Mouse (Mus musculus): ENCODE data around the gene Vtn.
"Not testable (repeated sequence)": the region's sequence is repeated elsewhere in the genome, so short reads cannot be mapped to it uniquely, and the experiment has no call there.

Gene Vtn

DNA sequence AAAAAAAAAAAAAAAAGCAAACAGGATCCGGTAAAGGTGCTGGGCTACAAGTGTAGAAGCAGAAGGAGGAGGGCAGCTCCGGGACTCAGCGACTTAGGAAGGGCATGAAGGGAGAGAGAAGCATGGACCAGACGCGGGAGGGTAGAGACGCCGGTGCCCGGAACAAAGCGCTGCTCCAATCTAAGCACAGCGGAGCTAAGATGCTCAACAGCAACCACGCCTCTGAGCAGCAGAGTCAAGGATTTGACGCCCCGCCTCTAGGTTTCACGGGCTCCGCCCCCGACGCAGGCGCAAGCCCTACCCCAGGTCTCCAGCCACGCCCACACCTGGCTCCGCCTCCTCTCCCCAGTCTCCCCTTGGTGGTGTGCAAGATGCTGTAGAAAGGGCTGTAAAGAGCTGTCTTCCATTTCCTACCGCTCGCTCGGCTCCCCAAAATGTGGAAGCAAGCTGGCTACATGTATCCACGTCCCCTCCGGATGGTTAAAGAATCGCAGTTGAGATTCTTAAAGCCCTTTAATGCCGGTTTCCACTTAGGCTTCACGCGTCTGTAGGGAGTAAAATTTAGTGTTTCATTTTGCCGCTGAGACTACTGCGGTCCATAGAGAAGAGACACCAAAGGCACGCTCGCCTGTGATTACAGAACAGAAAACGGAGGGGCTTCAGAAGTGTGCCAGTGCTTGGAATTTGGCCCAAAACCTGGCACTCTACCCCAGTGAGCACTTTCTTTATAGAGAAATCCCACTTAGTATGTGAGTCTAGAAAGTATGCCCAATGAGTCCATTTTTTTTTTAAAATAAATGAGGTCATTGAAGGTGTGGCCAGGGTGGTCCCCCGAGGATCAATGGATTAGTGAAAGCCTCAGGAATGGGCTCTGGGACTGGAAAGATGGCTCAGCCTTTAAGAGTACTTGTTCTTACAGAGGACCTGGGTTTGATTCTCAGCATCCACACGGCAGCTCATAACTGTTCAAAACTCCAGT is 1.1 kb upstream of the Vtn start, which contains the start of gene Sarm1:
Gene Sarm1 (minus strand): TSS at position 211 of the 979 bp plus-strand sequence.
- DNase-seq (ENCODE audit: low spot score in 2 of 2), result peak; percentile 97

DNA sequence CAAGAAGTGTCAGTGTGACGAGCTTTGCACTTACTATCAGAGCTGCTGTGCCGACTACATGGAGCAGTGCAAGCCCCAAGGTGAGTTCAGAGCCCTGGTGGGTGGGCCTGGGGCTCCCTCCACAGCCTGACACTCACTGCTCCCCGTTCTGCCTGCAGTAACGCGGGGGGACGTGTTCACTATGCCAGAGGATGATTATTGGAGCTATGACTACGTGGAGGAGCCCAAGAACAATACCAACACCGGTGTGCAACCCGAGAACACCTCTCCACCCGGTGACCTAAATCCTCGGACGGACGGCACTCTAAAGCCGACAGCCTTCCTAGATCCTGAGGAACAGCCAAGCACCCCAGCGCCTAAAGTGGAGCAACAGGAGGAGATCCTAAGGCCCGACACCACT is 652 bp downstream of the Vtn start:
- no peak for DNase-seq (ENCODE audit: low spot score in 2 of 2)

DNA sequence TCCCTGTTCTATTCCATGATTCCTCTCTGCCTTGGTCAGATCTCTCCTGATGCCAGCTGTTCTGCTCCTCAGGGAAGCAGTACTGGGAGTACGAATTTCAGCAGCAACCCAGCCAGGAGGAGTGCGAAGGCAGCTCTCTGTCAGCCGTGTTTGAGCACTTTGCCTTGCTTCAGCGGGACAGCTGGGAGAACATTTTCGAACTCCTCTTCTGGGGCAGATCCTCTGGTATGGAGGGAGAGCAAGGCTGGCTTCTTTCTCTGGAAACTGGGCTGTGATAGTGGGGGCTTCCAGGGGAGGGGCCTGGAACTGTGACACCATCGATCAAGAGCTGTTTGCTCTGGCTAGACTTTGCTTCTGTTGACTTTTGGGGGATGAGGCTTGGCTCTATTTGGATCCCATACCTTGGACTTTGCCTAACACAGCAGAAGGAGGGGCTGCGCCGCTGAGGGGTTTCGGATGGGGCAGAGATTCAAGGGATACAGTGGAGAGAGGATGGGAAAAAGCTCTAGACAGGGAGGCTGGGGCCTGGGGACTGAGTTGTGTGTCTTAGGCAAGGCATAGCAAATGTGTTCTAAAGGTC is 1.8 kb downstream of the Vtn start:
- DNase-seq (ENCODE audit: low spot score in 2 of 2), result no peak

DNA sequence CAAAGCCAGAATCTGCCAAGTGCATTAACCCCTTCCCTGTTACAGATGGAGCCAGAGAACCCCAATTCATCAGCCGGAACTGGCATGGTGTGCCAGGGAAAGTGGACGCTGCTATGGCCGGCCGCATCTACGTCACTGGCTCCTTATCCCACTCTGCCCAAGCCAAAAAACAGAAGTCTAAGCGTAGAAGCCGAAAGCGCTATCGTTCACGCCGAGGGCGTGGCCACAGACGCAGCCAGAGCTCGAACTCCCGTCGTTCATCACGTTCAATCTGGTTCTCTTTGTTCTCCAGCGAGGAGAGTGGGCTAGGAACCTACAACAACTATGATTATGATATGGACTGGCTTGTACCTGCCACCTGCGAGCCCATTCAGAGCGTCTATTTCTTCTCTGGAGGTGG is 2.6 kb downstream of the Vtn start:
- no peak for DNase-seq (ENCODE audit: low spot score in 2 of 2)

DNA sequence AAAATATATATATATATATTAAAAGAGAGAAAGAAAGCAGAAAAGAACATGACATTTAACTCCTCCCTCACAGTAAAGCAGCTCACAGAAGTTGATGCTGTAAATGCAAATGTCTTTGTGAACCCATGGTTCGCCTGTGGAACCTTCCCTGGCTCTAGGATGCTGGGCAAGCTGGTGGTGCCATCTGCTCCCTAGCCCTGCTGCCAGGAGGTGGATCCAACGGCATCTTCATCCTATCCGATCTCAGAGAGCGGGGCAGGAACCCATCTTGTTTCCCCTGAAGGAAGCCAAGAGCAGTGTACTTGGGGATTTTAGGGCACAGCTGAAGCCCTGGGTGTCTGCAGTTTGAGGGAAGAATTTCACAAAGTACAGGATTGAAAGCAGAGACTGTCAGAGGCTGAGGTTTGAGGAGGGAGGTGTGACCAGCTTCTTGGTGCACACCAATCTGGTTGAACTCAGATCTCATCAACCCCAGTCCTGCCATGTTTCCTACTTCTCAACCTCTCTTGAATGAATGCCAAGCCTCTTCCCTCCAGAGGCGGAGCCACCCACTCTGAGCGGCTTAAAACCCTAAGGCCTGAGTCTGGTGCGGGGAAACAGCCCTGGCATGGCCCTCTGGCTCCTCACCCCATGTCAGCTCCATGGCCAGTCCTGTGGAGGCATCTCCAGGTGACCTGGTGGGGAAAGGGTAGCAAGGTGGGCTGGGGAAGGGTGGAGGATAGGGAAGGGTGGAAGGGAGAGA is 4.2 kb downstream of the Vtn start, which contains the start of gene Sebox:
Gene Sebox (plus strand): TSS at position 539 of the 742 bp plus-strand sequence.
- no peak for DNase-seq (ENCODE audit: low spot score in 2 of 2)

DNA sequence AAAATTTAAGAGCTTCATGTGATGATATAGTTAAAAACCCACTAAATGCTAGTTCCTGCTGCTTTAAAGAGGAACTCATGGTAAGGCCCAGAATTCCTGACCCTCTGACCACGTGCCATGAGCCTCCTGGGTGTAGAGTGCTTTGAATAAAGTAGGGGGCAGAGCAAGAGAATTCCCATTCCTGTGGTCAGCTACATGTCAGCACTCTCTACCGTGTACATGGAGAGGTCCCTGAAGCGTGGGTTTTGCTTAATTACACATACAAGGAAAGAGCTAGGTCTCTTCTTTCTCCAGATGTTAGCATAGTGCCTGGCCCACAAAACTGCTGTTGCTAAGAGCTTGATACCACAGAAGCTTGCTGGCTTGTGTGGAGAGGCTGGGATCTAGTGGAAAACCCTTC is 6.5 kb downstream of the Vtn start:
- no peak for DNase-seq (ENCODE audit: low spot score in 2 of 2)

DNA sequence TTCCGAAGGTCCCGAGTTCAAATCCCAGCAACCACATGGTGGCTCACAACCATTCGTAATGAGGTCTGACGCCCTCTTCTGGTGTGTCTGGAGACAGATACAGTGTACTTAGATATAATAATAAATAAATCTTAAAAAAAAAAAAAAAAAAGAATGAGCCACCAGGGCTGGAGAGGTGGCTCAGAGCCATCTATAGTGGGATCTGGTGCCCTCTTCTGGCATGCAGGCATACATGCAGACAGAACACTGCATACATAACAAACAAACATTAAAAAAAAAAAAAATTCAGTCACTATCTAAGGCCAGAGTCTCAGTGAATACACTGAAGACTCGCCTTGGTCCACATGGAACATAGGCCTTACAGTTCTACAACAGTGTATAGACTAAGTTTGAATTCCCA is 10.3 kb downstream of the Vtn start:
- DNase-seq (ENCODE audit: low spot score in 2 of 2), result no peak

DNA sequence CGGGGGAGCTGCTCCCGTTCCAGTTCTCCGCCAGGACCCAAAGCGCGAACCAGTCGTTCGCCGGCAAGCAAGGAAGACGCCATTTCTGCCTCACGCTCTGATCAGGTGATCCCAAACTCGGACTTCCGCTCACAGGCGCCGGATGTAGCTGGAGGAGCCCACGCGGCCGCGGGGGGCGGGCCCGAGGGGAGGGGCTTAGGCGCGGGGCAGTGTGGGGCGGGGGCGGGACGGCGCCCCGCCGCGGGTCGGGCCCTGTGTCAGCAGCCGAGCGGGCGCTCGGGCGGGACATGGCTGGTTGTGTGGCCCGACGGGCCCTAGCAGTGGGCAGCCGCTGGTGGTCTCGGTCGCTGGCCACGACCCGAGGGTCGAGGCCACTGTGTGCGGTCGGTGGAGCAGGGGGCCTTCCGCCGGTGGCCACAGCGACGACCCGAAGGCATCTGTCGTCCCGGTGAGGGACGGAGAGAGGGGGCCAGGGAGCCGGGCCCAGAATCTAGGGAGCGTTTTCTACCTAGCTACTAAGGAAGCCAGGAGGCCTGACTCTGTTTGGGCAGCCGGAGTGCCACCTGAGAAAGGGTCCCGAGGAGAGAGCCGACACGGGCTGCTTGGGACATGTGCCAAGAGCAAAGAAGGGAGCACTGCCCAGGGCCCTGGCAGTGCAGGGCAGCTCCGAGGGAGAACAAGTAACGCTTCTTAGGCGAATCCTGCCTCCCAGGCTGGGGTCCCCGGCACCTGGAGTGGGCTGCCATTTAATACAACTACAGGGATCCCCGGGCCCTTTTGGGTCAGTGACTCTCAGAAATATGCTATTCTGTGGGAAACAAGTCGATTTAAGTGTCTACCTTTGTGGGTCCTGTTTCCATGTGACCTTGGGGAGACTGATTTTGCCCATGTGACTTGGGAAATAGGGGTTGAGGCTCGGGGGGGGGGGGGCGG is 13.4 kb downstream of the Vtn start, which contains the start of the genes Tmem199 and Poldip2:
Gene Tmem199 (minus strand): TSS at position 148 of the 933 bp plus-strand sequence.
Gene Poldip2 (plus strand): TSS at position 169 of the 933 bp plus-strand sequence.
- DNase-seq (ENCODE audit: low spot score in 2 of 2), result peak; percentile 94 to 95

DNA sequence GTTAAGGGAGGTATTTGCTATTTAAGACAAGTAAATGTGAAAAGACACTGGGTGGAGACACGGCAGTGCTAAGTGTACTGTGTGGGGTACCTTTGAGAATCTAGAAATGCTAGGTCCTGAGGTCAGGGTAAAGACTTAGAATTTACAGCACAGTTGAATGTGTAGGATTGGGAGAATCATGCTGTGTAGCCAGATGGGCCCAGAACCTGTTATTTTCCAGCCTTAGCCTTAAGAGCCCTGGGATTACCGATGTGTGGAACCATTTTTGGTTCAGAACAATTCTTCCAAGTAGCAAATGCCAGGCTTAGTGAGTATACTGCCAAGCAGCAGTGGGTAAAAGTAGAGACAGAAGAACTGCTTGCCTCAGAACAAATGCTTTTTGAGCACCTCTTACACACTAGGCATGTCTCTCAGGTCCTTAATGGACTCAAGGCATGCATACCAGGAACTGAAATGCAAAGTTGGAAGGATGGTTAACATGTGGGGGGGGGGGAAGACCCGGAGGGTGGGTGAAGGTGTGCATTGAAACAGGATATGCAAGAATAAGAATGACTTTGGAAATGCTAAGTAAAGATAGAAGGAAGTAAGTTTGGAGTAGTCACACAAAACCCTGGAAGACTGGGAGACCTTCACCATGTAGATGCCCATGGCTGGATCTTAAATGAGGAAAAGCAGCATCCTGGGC is 14.4 kb downstream of the Vtn start:
- no peak for DNase-seq (ENCODE audit: low spot score in 2 of 2)

DNA sequence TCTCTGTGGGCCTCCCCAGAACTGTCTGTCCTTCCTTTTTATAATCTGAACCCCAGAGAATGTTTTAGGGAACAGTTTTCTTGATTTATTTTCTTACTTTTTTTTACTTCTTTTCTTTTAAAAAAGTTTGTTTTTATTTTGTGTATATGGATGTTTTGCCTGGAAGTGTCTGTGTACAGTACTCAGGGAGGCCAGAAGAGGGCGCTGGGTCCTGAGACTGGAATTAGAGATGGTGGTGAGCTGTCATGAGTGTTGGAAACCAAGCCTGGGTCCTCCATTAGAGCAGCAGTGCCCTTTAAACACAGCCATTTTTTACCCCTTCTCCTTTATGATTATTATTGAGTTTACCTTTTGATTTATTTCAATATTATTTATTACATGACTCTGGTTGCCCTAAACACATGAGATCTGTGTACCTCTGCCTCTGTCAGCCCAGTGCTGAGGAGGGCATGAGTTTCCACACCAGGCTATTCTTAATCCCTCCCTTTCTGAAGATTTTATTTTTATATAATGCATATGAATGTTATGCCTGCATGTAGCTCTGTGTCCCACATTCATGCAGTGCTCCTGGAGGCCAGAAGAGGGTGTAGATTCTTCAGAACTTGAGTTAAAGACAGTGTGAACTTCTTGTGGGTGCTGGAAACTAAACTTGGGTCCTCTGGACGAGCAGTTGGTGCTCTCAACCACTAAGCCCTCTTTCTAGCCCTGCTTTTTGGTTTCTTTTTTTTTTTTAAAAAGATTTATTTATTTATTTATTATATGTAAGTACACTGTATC is 16.8 kb downstream of the Vtn start:
- no peak for DNase-seq (ENCODE audit: low spot score in 2 of 2)

DNA sequence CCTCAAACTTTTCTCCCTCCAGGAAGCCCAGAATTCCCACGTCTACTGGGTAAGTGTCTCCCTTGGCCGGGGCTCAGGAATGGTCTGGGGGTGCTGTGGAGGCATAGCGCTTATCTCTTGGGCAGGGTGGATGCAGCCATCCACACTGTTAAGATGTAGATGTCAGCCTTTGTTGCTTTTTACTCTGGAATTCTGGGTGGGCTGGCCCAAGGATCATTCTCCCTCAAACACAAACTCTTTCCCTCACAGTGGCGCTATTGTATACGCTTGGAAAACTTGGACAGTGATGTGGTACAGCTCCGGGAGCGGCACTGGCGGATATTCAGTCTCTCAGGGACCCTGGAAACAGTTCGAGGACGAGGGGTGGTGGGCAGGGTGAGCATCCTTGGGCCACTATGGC is 20.0 kb downstream of the Vtn start:
- DNase-seq (ENCODE audit: low spot score in 2 of 2), result no peak

DNA sequence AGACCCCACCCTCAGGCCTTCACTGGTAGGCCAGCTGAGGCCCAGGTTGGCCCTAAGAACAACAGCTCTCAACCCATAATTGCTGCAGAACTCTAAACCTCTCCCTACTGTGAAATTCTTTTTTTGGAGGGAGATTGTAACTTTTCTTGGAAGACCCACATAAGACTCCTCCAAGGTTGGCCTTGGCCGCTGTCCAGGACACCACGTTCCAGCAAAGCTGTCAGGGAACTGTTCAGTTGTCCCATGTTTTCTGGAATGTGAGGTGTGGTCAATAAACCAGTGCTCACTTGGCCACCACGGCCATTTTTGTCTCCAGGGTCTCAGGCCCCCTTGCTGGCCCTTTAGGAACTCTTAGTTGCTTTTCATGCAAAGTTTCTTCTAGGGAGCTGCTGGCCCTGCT is 23.0 kb downstream of the Vtn start:
- DNase-seq (ENCODE audit: low spot score in 2 of 2), result no peak

DNA sequence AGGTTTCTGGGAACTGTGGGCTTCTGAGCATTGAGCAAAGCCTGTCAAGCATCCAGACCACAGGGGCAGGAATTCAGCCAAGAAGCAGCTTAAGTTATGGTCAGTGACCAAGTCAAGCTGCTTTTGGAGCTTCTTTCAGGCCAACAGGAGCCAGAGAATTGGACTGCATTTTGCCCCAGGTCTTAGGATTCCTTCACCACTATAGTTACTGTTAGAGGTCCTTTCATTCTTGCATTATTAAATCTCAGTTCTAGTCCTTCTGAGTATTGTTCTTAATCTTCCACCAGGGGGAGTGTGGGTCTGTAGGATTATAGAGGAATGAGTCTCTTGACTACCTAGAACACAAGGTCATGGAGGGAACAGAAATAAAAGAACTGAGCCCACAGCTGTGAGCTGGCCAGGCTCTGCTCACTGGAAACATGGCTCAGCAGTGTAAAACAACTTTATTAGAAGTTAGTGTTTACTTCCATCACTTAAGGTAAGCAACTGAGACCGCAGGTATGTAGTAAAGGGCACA is 23.6 kb downstream of the Vtn start:
- DNase-seq (ENCODE audit: low spot score in 2 of 2), result no peak

DNA sequence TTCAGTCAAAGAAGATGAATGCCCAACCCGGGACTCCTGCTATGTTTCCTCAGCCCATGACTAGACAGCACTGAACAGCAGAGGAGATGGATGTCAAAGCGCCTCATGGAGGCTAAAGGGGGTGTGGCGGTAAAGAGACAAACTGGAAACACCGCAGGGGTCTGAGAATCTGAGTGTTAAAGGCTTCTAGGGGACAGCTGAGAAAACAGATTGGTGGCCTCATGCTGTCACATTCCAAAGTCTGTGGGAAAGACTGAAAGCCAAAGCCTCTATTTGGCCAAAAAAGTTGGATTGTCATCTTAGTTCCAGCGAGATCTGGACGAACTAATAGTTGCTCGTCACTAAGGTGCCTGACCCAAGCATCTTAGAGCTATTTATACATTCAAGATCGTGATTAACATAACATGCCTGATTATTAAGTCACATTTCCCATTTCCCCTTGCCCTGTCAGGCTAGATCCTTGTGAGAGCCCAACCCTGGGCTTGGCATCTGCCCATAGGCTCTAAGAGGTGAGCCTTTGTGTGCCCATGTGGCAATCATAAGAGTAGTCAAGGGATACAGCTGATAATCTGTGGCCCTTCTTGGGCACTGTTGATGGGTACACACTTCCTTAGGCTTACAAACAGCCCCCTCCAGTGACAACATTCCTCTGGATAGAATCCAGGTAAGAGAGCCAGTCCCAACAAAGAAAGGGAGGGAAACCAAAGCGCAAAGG is 24.5 kb downstream of the Vtn start:
- no peak for DNase-seq (ENCODE audit: low spot score in 2 of 2)

DNA sequence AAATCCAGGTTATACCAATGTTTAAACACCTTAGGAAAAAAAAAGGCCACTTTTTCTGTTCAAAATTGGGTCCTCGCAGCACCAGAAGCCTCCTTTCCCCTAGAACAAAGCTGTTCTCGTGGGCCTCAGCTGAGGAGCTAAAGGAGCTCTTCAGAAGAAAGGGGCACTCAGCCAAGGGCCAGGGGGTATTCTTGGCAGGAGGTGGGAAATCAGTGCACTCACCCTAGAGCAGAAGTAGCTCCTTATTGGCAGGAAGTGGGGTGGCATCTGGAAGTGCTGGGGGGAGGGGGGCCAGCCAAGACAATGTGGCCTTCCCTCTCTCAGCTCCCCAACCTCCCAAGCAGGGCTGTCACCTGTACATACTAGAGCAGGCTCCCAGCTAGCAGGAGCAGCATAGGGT is 25.9 kb downstream of the Vtn start:
- DNase-seq (ENCODE audit: low spot score in 2 of 2), result peak in 1 of 2 experiments; percentile 72

DNA sequence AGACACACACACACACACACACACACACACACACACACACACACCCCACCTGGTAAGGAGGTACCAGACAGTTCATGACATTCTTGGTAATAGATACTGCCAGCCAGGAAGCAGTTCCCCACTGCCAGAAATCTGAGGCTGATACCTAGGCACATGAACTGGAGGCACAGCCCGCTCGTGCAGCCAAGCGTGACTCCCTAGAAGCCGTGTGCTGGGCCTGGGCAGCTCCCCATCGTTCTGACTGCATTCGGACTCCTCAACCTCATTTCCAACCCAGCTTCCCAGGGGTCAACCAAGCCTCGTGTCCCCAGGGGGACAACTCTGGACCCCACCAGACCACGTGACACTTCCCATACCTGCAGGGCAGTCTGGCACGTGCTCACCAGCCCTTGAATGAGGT is 29.8 kb downstream of the Vtn start:
- no peak for DNase-seq (ENCODE audit: low spot score in 2 of 2)

DNA sequence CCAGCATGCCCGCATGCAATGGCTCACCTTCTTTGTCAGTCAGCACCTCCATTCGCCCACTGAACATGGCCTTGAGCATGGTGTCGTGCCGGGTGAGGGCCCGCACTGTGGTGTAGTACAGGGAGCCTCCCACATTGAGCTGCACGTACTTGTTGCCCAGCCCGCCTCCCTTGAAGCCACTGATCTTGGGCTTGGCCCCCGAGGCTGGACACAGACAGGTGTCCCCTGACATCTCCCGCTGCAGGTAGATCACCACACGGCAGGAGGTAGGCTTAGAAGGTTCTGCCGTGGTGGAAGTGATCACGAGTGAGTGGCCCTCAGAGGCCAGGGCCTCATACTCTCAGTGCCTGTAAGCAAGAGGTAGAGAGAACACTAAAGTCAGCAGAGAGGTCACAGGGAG is 31.1 kb downstream of the Vtn start:
- no peak for DNase-seq (ENCODE audit: low spot score in 2 of 2)

DNA sequence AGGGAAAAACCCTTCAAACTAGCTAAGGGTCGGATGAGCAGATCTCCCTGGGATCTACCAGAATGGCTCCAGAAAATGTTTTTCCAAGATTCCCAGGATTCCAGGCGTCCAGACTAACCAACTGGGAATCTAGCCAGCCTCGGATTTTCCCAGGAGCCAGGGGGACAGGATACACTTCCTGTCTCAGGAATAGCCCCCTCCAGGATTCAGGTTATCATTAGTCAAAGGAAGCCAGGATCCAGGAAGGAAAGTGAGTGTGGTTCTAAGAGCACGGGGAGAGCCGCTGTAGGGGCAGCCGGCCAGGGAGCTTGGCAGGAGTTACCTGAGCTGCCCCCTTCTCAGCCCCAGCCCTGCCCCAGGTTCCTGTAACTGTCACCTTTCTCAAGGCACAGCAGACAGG is 32.2 kb downstream of the Vtn start:
- DNase-seq (ENCODE audit: low spot score in 2 of 2), result no peak

DNA sequence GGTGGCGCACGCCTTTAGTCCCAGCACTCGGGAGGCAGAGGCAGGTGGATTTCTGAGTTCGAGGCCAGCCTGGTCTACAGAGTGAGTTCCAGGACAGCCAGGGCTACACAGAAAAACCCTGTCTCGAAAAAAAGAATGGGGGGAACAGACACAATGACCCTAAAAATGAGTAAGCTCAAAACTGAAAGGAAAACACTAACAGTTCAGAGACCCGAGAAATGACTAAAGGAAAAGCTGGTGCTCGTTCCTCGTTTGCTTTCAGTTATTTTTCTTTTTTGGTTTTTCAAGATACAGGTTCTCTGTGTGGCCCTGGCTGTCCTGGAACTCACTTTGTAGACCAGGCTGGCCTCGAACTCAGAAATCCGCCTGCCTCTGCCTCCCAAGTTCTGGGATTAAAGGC is 32.6 kb downstream of the Vtn start:
- DNase-seq (ENCODE audit: low spot score in 2 of 2), result not testable (repeated sequence)

All from right cerebral cortex, postnatal 10 days (tissue).